Mouse (Mus musculus) midbrain, embryonic 11.5 days (tissue): Measurements from ENCODE around the gene Gm8909. TPM values are rescaled to one million over a fixed set of nuclear protein-coding genes. Genes with fewer than 3 reads are reported as not detected.

Experiments
- ATAC-seq: fragments of 200-750 bp; cut with Nextera tagmentation; 2 replicates; pipeline ENCODE4 v1.8.0; 2017; ENCODE audit warnings: moderate TSS enrichment, moderate library complexity; ENCODE audit not compliant: low FRiP score
- DNase-seq: peaks from one replicate; pipeline ENCODE4 v3.0.0; 2015; ENCODE audit warnings: low spot score; ENCODE audit errors: missing footprints
- H3K27ac ChIP-seq: fragments of 300-500 bp; sonication (generic); 2 replicates; pipeline ENCODE4 v1.5.1; 2014; ENCODE audit warnings: low read depth, low read length
- H3K27me3 ChIP-seq: fragments of 300-500 bp; sonication (generic); 2 replicates; pipeline ENCODE4 v1.6.1; 2014; ENCODE audit warnings: mild to moderate bottlenecking, low read length, moderate library complexity, mixed read lengths; ENCODE audit not compliant: control insufficient read depth, insufficient read depth
- H3K36me3 ChIP-seq: fragments of 300-500 bp; sonication (generic); 2 replicates; pipeline ENCODE4 v1.6.1; 2014; ENCODE audit warnings: mild to moderate bottlenecking, low read length, moderate library complexity, mixed read lengths; ENCODE audit not compliant: control insufficient read depth, insufficient read depth
- H3K4me1 ChIP-seq: fragments of 300-500 bp; sonication (generic); 2 replicates; pipeline ENCODE4 v1.6.1; 2014; ENCODE audit warnings: low read length; ENCODE audit not compliant: control insufficient read depth, insufficient read depth
- H3K4me2 ChIP-seq: fragments of 300-500 bp; sonication (generic); 2 replicates; pipeline ENCODE4 v1.6.1; 2014; ENCODE audit warnings: mild to moderate bottlenecking, moderate library complexity
- H3K4me3 ChIP-seq: fragments of 300-500 bp; sonication (generic); 2 replicates; pipeline ENCODE4 v1.5.1; 2014; ENCODE audit warnings: low read depth, low read length
- H3K9ac ChIP-seq: fragments of 300-500 bp; sonication (generic); 2 replicates; pipeline ENCODE4 v1.6.1; 2014; ENCODE audit warnings: low read length
- H3K9me3 ChIP-seq: fragments of 300-500 bp; sonication (generic); 2 replicates; pipeline ENCODE4 v1.6.1; 2016; ENCODE audit warnings: low read length; ENCODE audit not compliant: control insufficient read depth
- WGBS: fragments of 180-500 bp; shearing (Covaris S2); extraction: QIAGEN DNeasy Blood & Tissue Kit; methylation state at CpG from one replicate; pipeline ENCODE4 v1.1.7; 2014; 5-methylcytosine and 5-hydroxymethylcytosine counted together
- polyA plus RNA-seq: library from polyadenylated mRNA; unstranded; fragments of >200 nt; fragmentation: Nextera tagmentation; extraction: Ambion mirVana; gene quantifications from 2 replicates; pipeline ENCODE4 v1.2.1, GENCODE M21; 2014

Gm8909 gene
- 0.16 TPM in 1 of 2 replicates, not detected in the other for polyA plus RNA-seq

DNA sequence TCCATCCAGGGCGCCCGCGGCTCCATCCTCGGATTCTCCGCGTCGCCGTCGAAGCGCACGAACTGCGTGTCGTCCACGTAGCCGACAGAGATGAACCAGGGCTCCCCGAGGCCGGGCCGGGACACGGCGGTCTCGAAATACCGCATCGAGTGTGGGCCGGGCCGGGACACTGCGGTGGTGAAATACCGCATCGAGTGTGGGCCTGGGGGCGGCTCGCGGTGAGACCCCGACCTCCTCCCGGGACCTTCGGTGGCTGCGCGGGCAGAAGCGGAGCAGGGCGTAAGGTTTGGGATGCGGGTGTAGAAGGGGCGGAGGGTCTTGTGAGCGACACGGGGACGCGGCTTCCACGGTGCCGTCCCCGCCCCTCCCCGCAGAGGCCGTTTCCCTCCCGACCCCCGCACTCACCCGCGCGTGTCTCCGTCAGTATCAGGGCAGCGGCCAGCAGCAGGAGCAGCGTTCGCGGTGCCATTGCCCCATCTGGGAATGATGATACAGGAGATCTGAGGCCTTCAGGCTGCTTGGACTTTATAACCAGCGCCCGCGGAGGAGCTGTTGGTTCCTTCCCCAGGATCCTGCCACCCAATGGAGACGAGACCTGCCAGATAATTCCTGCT lies at the start of gene Gm8909:
Gene Gm8909 (minus strand): TSS at position 499 of the 614 bp plus-strand sequence.
- Histone ChIP-seq H3K9ac (no peak within 1 kb of the TSS), H3K36me3 (no peaks in the 10 kb centered on the region), H3K27me3 (peaks cover 52% of the 10 kb centered on the region), H3K4me2 (peak within 1 kb of the TSS; percentile 30), H3K27ac (no peak within 1 kb of the TSS), H3K4me1 (no peaks in the 10 kb centered on the region), H3K4me3 (peak within 1 kb of the TSS; percentile 14; the same call in 1 of the 2 replicates), H3K9me3 (no peaks in the 10 kb centered on the region)
- WGBS: 1% methylated on average over 63 of the region's 63 CpGs
- DNase-seq (peak; percentile 87), ATAC-seq (no peak)

DNA sequence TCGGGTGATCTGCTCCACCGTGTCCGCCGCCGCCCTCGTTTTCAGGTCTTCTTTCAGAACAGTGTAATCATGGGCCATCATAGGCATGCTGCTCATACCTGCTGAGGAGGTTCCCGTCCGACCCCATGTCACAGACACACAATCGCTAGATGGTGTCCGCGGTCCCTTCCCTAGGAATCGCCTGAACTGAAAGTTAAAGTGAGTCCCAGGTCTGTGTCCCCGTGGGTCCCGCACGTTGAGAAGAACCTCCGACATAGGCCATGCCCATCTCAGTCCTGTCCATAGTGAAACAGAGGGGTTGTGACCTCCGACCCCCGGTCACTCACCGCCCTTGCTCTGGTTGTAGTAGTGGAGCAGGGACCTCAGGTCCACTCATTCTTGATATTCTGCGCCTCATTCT lies 47.2 kb upstream of the Gm8909 start:
- H3K27ac ChIP-seq: no peak overlapping the region
- peak overlapping the region; percentile 5; the same call in 1 of the 2 replicates for H3K4me2 ChIP-seq
- H3K4me1 ChIP-seq: no peaks in the 10 kb centered on the region
- no peaks in the 10 kb centered on the region for H3K9me3 ChIP-seq
- ATAC-seq: no peak
- peaks cover 28% of the 10 kb centered on the region for H3K27me3 ChIP-seq
- H3K36me3 ChIP-seq: no peaks in the 10 kb centered on the region
- H3K4me3 ChIP-seq: no peak overlapping the region
- WGBS: 5% methylated on average over 20 of the region's 20 CpGs
- H3K9ac ChIP-seq: no peak overlapping the region
- DNase-seq: peak; percentile 89

DNA sequence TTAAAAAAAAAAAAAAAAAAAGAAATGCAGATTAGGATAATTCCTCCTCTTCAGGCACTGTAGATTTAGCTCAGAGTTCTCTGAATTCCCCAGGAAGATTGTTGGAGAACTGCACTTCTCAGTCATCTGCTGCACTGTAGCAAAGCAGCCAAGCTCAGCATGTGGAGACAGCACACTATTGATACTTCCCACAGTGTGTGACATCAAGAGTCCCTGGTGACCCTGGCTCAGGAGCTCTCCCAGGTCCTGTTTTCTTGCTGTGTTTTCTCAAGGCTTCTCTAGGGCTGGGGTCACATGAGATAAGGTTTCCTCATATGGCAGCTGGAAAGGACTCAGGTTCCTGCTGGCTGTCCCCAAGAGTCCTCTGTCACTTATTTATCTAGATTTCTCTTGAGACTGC lies 38.5 kb upstream of the Gm8909 start:
- Histone ChIP-seq H3K4me3 (no peak overlapping the region), H3K9me3 (no peaks in the 10 kb centered on the region), H3K4me2 (no peak overlapping the region), H3K4me1 (peaks cover 2% of the 10 kb centered on the region; the same call in 1 of the 2 replicates), H3K9ac (no peak overlapping the region), H3K27ac (no peak overlapping the region), H3K27me3 (peaks cover 16% of the 10 kb centered on the region), H3K36me3 (no peaks in the 10 kb centered on the region)
- peak; percentile 71 for DNase-seq
- ATAC-seq: no peak

DNA sequence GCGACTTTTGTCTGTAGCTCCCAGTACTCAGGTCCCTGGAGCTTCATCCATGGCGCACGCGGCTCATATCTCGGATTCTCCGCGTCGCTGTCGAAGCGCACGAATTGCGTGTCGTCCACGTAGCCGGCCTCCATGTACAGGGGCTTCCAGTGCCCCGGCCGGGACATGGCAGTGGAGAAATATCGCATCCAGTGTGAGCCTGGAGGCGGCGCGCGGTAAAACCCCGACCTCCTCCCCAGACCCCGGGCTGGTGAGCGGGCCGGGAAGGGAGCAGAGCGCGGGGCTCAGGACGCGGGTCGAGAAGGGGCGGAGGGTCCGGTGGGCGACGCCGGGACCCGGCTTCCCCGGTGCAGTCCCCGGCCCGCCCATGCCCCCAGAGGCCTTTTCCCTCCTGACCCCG lies 37.5 kb upstream of the Gm8909 start:
- Histone ChIP-seq H3K4me1 (peaks cover 2% of the 10 kb centered on the region; the same call in 1 of the 2 replicates), H3K4me2 (peak overlapping the region; percentile 50), H3K9ac (no peak overlapping the region), H3K27ac (no peak overlapping the region), H3K27me3 (peaks cover 16% of the 10 kb centered on the region), H3K9me3 (no peaks in the 10 kb centered on the region), H3K36me3 (no peaks in the 10 kb centered on the region), H3K4me3 (peak overlapping the region; percentile 29)
- DNase-seq: peak; percentile 94
- under 1% methylated on average over 39 of the region's 41 CpGs for WGBS
- ATAC-seq: peak; percentile 46; the same call in 1 of the 2 replicates

GRCm38 (mm10) chr17:36205456-36205855 lies 37.1 kb upstream of the Gm8909 start:
- Histone ChIP-seq H3K4me2 (peak overlapping the region; percentile 50), H3K36me3 (no peaks in the 10 kb centered on the region), H3K9ac (no peak overlapping the region), H3K4me3 (peak overlapping the region; percentile 29; the same call in 1 of the 2 replicates), H3K27me3 (peaks cover 16% of the 10 kb centered on the region), H3K4me1 (peaks cover 2% of the 10 kb centered on the region; the same call in 1 of the 2 replicates), H3K9me3 (no peaks in the 10 kb centered on the region), H3K27ac (no peak overlapping the region)
- ATAC-seq (peak; percentile 44; the same call in 1 of the 2 replicates), DNase-seq (peak; percentile 89)
- 3% methylated on average over 15 of the region's 15 CpGs for WGBS

DNA sequence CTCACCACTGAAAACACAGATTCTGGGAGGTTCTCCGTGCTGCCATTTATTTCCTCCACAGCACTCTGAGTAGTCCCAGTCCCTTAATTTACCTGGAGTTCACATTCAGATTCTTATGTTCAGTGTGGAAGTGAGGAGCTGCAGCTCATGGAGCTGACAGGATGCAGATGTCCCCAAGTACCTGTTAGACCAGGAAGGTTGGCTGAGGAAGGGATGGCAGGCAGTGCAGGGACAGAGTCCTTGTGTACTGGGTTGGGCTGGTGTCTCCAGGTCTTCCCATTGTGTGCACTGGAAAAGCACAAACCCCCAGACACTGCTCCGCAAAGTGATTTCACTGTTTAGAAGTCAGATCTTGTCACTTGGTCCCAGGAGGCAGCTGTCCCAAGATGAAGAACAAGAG lies 33.5 kb upstream of the Gm8909 start:
- 85% methylated on average over 2 of the region's 2 CpGs for WGBS
- ATAC-seq (no peak), DNase-seq (peak; percentile 79)
- peaks cover 2% of the 10 kb centered on the region; the same call in 1 of the 2 replicates for H3K4me1 ChIP-seq
- H3K36me3 ChIP-seq: no peaks in the 10 kb centered on the region
- H3K9ac ChIP-seq: no peak overlapping the region
- peaks cover 16% of the 10 kb centered on the region for H3K27me3 ChIP-seq
- H3K9me3 ChIP-seq: no peaks in the 10 kb centered on the region
- no peak overlapping the region for H3K27ac ChIP-seq
- no peak overlapping the region for H3K4me3 ChIP-seq
- no peak overlapping the region for H3K4me2 ChIP-seq

DNA sequence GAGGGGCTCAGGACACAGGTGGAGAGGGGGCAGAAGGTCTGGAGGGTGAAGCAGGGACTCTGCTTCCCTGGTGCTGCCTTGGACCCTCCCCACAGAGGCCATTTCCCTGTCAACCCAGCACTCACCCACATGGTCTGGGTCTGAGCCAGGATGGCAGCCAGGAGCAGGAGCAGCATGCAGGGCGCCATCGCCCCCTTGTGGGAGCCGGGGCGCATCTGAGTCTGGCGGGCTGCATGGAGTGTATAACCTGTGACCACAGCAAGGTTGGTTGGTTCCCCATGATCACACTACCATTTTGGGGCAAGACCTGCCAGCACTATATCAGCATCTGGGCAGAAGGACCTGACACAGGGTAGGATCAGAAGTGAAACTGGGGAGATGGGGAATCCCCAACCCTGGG lies 30.0 kb upstream of the Gm8909 start:
- Histone ChIP-seq H3K9ac (no peak overlapping the region), H3K27me3 (no peaks in the 10 kb centered on the region), H3K36me3 (no peaks in the 10 kb centered on the region), H3K9me3 (no peaks in the 10 kb centered on the region), H3K4me3 (no peak overlapping the region), H3K4me1 (no peaks in the 10 kb centered on the region), H3K4me2 (no peak overlapping the region), H3K27ac (no peak overlapping the region)
- ATAC-seq (peak; percentile 27; the same call in 1 of the 2 replicates), DNase-seq (no peak)
- 11% methylated on average over 5 of the region's 5 CpGs for WGBS

GRCm38 (mm10) chr17:36194471-36194870 lies 26.1 kb upstream of the Gm8909 start:
- Histone ChIP-seq H3K4me1 (no peaks in the 10 kb centered on the region), H3K9ac (no peak overlapping the region), H3K9me3 (no peaks in the 10 kb centered on the region), H3K27ac (no peak overlapping the region), H3K4me2 (no peak overlapping the region), H3K4me3 (no peak overlapping the region), H3K27me3 (peaks cover 4% of the 10 kb centered on the region; the same call in 1 of the 2 replicates), H3K36me3 (no peaks in the 10 kb centered on the region)
- 89% methylated on average over 6 of the region's 6 CpGs for WGBS
- DNase-seq (peak; percentile 69), ATAC-seq (no peak)

DNA sequence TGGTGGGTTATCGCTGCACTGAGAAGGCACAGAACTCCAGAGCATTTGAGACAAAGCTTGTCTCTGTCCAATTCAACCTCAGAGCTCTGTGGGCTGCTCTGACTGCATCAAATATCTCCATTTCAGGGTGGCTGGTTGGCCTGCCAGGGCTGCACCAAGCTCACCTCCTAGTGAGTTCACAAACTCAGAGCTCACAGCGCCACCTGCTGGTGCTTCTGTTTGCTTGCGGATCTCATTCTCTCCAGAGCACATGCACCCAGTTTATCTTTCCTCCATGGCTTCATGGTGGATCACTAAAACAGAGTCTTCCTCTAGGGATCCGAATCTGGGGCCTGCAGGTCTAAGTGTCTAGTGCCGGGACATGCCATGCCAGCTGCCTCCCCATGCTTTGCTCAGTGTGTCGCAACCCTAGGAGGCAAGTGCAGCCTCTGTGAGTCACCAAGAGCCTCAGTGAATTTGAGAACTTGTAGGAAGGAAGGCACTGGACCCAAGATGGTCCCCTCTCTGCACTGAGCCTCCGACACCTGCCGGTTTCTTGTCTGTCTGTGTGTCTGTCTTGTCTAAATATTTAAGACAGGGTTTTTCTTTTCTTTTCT lies 25.3 kb upstream of the Gm8909 start:
- H3K4me1 ChIP-seq: no peaks in the 10 kb centered on the region
- 35% methylated on average over 8 of the region's 8 CpGs for WGBS
- no peak overlapping the region for H3K4me3 ChIP-seq
- H3K36me3 ChIP-seq: no peaks in the 10 kb centered on the region
- peaks cover 5% of the 10 kb centered on the region; the same call in 1 of the 2 replicates for H3K27me3 ChIP-seq
- ATAC-seq (peak; percentile 48; the same call in 1 of the 2 replicates), DNase-seq (peak; percentile 98)
- H3K4me2 ChIP-seq: no peak overlapping the region
- H3K9me3 ChIP-seq: no peaks in the 10 kb centered on the region
- H3K27ac ChIP-seq: no peak overlapping the region
- H3K9ac ChIP-seq: no peak overlapping the region
